Mouse (Mus musculus) lung, postnatal 0 days (tissue): Measurements from ENCODE around the gene Lrrfip2. TPM values are rescaled to one million over a fixed set of nuclear protein-coding genes. Genes with fewer than 3 reads are reported as not detected.
A peak's percentile ranks its signal among the peaks of the same experiment; 100 is the strongest.

Source experiments
- ATAC-seq: fragments of 200-750 bp; cut with Nextera tagmentation; 2 replicates; pipeline ENCODE4 v1.8.0; 2017; ENCODE audit warnings: moderate library complexity
- DNase-seq: peaks from one replicate; pipeline ENCODE4 v3.0.0-alpha.2; 2016; ENCODE audit warnings: low spot score
- H3K27ac ChIP-seq: fragments of 300-500 bp; sonication (generic); 2 replicates; pipeline ENCODE4 v1.5.1; 2014; ENCODE audit warnings: antibody characterized with exemption, mild to moderate bottlenecking, low read length, mixed read lengths
- H3K27me3 ChIP-seq: fragments of 300-500 bp; sonication (generic); replicated peaks from 2 replicates; pipeline ENCODE4 v1.6.1; 2014; ENCODE audit warnings: low read length, mixed read lengths; ENCODE audit not compliant: insufficient read depth
- H3K36me3 ChIP-seq: fragments of 300-500 bp; sonication (generic); 2 replicates; pipeline ENCODE4 v1.6.1; 2014; ENCODE audit warnings: low read length, mixed read lengths; ENCODE audit not compliant: insufficient read depth
- H3K4me1 ChIP-seq: fragments of 300-500 bp; sonication (generic); 2 replicates; pipeline ENCODE4 v1.6.1; 2014; ENCODE audit warnings: antibody characterized with exemption, low read depth, low read length, mixed read lengths; ENCODE audit not compliant: insufficient read depth
- H3K4me2 ChIP-seq: fragments of 300-500 bp; sonication (generic); replicated peaks from 2 replicates; pipeline ENCODE4 v1.6.1; 2014; ENCODE audit warnings: low read depth, mild to moderate bottlenecking, low read length, moderate library complexity, mixed read lengths
- H3K4me3 ChIP-seq: fragments of 300-500 bp; sonication (generic); 2 replicates; pipeline ENCODE4 v1.5.1; 2014; ENCODE audit warnings: low read depth, low read length
- H3K9ac ChIP-seq: fragments of 300-500 bp; sonication (generic); replicated peaks from 2 replicates; pipeline ENCODE4 v1.6.1; 2014; ENCODE audit warnings: low read depth, mild to moderate bottlenecking
- H3K9me3 ChIP-seq: fragments of 300-500 bp; sonication (generic); 2 replicates; pipeline ENCODE4 v1.6.1; 2016; ENCODE audit warnings: low read length, mixed read lengths
- CTCF ChIP-seq: IDR thresholded peaks from 2 replicates; pipeline ENCODE4 v1.5.1; 2016; ENCODE audit warnings: antibody characterized with exemption, mild to moderate bottlenecking
- EP300 ChIP-seq: IDR thresholded peaks from 2 replicates; pipeline ENCODE4 v1.6.1; 2016; ENCODE audit warnings: antibody characterized with exemption, mild to moderate bottlenecking, control low read depth
- WGBS: fragments of 180-500 bp; shearing (Covaris S2); extraction: QIAGEN DNeasy Blood & Tissue Kit; methylation state at CpG from one replicate; pipeline ENCODE4 v1.1.7; 2014; 5-methylcytosine and 5-hydroxymethylcytosine counted together
- polyA plus RNA-seq: library from polyadenylated mRNA; unstranded; fragments of >200 nt; fragmentation: Nextera tagmentation; extraction: Ambion mirVana; gene quantifications from 2 replicates; pipeline ENCODE4 v1.2.1, GENCODE M21; 2015

Lrrfip2 gene
- polyA plus RNA-seq, 1 experiment from 2014 or later = 54.2 TPM

DNA sequence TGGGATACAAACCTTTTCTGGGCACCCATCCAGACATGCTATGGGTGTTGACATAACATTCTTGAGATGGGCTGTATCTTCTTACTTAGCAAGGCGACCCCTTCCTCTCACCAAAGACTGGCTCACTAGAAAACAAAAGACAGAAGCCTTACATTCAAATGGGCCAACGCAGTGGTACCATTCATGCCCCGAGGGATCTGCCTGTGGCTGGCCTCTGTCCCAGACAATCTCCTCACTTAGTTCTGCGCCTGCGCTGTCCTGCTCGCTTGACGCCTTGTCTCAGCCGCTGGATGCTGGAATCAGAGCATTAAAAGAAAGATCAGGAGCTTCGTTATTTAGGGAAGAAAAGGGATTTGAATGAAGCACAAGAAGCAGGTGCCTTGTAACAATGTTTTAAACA, 24.7 kb upstream of the Lrrfip2 start:
- H3K27me3 ChIP-seq = no peaks in the 10 kb centered on the region
- no peak for TF ChIP-seq CTCF
- no peak for TF ChIP-seq EP300
- H3K9ac ChIP-seq = no peak overlapping the region
- 0 out of 2 replicates have a peak, but pooled peaks cover 4% of the 10 kb centered on the region for H3K4me1 ChIP-seq
- no peaks in the 10 kb centered on the region for H3K36me3 ChIP-seq
- no peak for ATAC-seq
- 64% methylated on average over 9 of the region's 9 CpGs for WGBS
- no peaks in the 10 kb centered on the region for H3K9me3 ChIP-seq
- no peak overlapping the region for H3K4me2 ChIP-seq
- DNase-seq = no peak
- H3K4me3 ChIP-seq = no peak overlapping the region
- H3K27ac ChIP-seq = no peak overlapping the region

DNA sequence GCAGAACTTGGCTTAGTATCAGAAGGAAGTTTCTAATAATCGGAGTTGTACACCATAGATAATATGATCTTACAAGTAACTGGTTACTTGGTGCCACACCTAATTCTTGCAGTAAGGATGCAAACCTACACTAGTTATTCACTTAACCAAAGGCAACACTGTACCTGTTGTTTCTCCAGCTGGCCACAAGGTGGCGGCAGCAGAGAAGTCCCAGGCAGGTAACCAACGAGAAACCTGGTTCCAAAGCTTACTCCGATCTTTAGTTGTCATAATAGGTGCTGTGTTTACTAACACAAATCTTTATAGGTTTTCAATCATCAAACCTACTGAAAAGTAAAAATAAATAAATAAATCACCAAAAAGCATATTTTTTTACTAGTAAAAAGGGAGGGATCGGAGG, 24.3 kb upstream of the Lrrfip2 start:
- H3K27ac ChIP-seq = no peak overlapping the region
- DNase-seq (peak; percentile 77), ATAC-seq (no peak)
- H3K4me2 ChIP-seq = no peak overlapping the region
- no peak overlapping the region for H3K9ac ChIP-seq
- 24% methylated on average over 5 of the region's 5 CpGs for WGBS
- H3K36me3 ChIP-seq = no peaks in the 10 kb centered on the region
- no peaks in the 10 kb centered on the region for H3K27me3 ChIP-seq
- TF ChIP-seq CTCF = peak; percentile 95
- TF ChIP-seq EP300 = no peak
- H3K9me3 ChIP-seq = no peaks in the 10 kb centered on the region
- H3K4me3 ChIP-seq = no peak overlapping the region
- H3K4me1 ChIP-seq = 0 out of 2 replicates have a peak, but pooled peaks cover 4% of the 10 kb centered on the region

DNA sequence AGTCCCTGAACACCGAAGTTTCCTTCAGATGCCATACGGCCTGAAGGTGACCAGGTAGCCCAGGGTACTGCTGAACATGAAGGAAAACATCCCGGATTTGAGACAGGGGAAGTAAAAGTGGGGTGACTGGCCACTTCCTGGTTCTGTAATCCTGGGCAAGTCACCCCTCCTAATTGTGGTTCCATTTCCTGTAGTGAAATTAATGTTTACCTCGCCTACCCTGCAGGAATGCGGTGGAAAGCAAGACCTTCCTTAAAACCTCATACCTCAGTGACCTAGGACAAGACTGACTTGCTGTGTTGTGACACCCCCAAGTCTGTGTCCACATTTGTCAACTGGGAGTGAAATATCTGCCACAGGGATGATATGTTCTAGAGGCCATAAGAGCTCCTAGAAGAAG, 22.8 kb upstream of the Lrrfip2 start:
- no peaks in the 10 kb centered on the region for H3K9me3 ChIP-seq
- no peak for ATAC-seq
- WGBS = 48% methylated on average over 5 of the region's 5 CpGs
- no peaks in the 10 kb centered on the region for H3K36me3 ChIP-seq
- H3K9ac ChIP-seq = no peak overlapping the region
- no peaks in the 10 kb centered on the region for H3K27me3 ChIP-seq
- 0 out of 2 replicates have a peak, but pooled peaks cover 4% of the 10 kb centered on the region for H3K4me1 ChIP-seq
- H3K4me3 ChIP-seq = no peak overlapping the region
- H3K4me2 ChIP-seq = no peak overlapping the region
- DNase-seq = no peak
- H3K27ac ChIP-seq = 0 out of 2 replicates have a peak overlapping the region, but pooled peaks have one; percentile 9
- TF ChIP-seq EP300 (0 out of 2 replicates have a peak, but pooled peaks have one; percentile 43), CTCF (no peak)

DNA sequence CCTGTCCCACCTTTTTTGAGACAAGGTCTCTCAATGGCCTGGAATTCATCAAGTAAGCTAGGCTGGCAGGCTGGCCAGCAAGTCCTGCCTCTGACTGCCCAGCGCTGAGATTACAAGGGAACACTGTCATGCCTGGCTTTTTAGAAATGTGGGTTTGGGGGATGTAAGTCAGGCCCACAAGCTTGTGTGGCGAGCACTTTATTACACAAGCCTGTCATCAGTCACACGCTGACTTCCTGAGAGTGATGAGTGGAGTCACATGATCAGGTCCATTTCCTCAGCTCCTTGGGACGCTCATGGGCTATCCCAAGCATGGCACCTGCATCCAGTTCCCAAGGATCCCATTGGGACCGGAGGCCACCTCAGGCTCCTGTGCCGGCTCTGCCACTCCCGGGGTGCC, 21.7 kb upstream of the Lrrfip2 start:
- Histone ChIP-seq H3K27me3 (no peaks in the 10 kb centered on the region), H3K27ac (no peak overlapping the region), H3K9ac (no peak overlapping the region), H3K9me3 (no peaks in the 10 kb centered on the region), H3K36me3 (no peaks in the 10 kb centered on the region), H3K4me1 (0 out of 2 replicates have a peak, but pooled peaks cover 4% of the 10 kb centered on the region), H3K4me2 (no peak overlapping the region), H3K4me3 (no peak overlapping the region)
- 69% methylated on average over 7 of the region's 7 CpGs for WGBS
- no peak for ATAC-seq
- no peak for DNase-seq
- TF ChIP-seq EP300 = no peak
- no peak for TF ChIP-seq CTCF

DNA sequence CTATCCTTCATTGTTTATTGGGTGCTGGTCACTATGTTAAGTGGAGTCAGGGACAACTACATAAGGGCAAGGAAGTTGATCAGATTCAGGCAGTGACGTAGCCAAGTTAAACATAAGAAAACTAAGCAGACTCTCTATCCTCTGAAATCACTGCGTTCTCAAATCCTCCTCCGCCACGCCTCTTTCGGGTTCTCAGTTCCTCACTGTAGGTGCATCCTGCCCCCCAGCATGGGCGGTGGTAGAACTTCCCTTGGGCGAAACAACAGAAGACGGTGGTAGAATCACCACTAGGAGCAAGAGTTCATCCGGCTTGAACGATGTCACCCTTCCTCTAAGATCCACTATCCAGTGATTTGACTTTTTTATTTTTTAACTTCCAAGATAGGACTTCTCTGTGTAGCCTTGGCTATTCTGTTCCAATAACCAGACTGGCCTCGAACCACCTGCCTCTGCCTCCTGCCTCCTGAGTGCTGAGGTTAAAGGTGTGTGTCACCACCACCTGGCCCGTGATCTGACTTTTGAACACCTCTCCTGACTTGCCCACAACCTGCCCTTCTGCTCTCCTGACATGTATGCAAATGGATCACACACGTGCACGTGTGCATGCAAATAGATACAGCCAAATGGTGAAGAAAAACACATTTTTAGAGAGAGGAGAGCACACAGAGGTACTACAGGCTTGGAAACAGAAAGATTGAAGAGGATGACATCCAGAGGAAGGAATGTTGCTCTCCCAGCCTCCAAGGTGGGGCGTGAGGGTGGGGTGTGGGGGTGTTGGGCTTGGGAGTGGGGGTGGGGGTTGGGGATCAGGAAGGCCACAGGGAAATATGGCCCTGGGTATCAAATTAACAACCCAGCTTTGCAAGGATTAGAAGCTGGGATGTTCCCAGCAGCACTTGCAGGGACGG, 20.7 kb upstream of the Lrrfip2 start:
- Histone ChIP-seq H3K4me2 (no peak overlapping the region), H3K9me3 (no peaks in the 10 kb centered on the region), H3K27me3 (no peaks in the 10 kb centered on the region), H3K4me3 (no peak overlapping the region), H3K4me1 (0 out of 2 replicates have a peak, but pooled peaks cover 4% of the 10 kb centered on the region), H3K27ac (peak overlapping the region; percentile 39), H3K9ac (no peak overlapping the region), H3K36me3 (no peaks in the 10 kb centered on the region)
- peak; percentile 68 for DNase-seq
- TF ChIP-seq EP300 = peak; percentile 42
- TF ChIP-seq CTCF = no peak; the same call in 1 of the 2 replicates
- peak; percentile 78 for ATAC-seq
- WGBS = 65% methylated on average over 16 of the region's 16 CpGs

DNA sequence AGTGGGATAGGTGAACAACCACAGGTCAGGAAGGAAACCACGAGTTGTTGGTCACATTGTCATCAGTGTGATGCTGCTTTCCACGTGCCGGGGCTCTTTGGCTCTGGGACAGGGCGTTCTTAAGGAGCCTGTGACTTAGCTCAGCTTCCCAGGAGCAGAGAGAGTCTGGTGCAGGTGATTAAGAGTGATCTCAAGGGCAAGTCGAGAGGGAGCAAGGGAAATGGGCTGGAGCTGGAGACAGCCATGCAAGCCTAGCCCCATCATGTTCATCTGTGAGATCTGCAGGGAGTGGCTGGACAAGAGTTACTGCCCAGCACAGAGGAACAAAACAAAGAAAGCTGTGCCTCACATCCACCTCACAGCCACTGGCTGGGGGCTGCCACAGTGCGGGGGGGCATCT, 19.8 kb upstream of the Lrrfip2 start:
- peak; percentile 66 for ATAC-seq
- TF ChIP-seq EP300 (peak; percentile 7; the same call in 1 of the 2 replicates), CTCF (no peak)
- whole genome bisulfite sequencing = 44% methylated on average over 6 of the region's 6 CpGs

More for the DNA sequence above, 19.8 kb upstream of the Lrrfip2 start:
- Histone ChIP-seq H3K36me3 (no peaks in the 10 kb centered on the region), H3K9me3 (no peaks in the 10 kb centered on the region), H3K27ac (peak overlapping the region; percentile 39), H3K27me3 (no peaks in the 10 kb centered on the region), H3K4me1 (0 out of 2 replicates have a peak, but pooled peaks cover 4% of the 10 kb centered on the region), H3K4me3 (no peak overlapping the region), H3K4me2 (no peak overlapping the region), H3K9ac (no peak overlapping the region)
- DNase-seq = peak; percentile 55
